Mouse (Mus musculus): ENCODE measurements around the gene Adamts15. TPM values are rescaled to one million over a fixed set of nuclear protein-coding genes. Genes with fewer than 3 reads are reported as not detected.

Gene Adamts15
- polyA plus RNA-seq, 1 experiment from 2014 or later, result 9.6 TPM

DNA sequence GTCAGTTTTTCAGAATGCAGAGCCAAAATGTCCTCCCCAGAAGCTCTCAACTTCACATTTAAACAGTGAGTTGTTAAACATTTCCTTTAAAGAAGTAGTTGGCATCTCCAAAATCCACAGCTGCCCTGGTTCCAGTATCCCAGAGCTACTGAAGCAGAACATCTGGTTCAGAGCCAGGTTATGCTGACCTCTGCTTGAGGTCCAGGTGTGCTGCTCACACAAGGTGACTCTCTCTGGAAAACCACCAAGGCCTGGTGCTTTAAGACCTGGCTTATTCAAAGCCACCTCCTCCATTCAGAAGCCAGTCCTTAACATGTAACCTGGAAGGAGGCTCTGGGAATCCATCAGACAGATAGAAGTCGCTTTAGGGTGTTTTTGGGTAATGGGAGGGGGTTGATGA lies 23.0 kb upstream of the Adamts15 start:
- Histone ChIP-seq H3K27ac (no peak overlapping the region), H3K27me3 (peaks cover 61% of the 10 kb centered on the region), H3K9me3 (replicated peaks) (no peaks in the 10 kb centered on the region), H3K9ac (no peak overlapping the region), H3K4me1 (peaks cover 11% of the 10 kb centered on the region), H3K4me3 (no peak overlapping the region), H3K36me3 (no peaks in the 10 kb centered on the region), H3K4me2 (replicated peaks) (no peak overlapping the region)
- no peak for ATAC-seq (ENCODE audit: low FRiP score)
- 68% methylated on average over 1 of the region's 1 CpGs for WGBS

DNA sequence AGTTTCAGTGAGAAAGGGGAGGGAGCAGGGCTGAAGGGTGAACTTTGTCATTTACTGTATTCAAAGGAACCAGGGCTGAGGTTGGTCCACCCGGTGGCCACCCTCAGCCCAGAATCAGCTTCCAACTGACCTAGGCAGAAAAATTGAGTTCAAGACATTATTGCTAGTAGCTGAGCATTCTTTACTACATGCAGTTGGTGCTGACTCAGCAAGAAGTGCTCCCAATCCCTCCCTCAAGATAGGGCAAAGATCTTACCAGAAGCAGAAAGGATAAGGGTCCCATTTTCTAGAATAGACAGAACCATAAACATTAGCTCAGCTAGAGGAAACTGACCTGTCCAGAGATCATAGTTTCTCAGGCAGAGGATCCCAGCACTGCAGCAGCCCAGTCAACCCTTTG lies 22.0 kb upstream of the Adamts15 start:
- Histone ChIP-seq H3K9ac (no peak overlapping the region), H3K4me3 (peak overlapping the region; percentile 56; the same call in 1 of the 2 replicates), H3K4me1 (peaks cover 11% of the 10 kb centered on the region), H3K36me3 (no peaks in the 10 kb centered on the region), H3K27me3 (peaks cover 63% of the 10 kb centered on the region), H3K27ac (no peak overlapping the region), H3K9me3 (replicated peaks) (no peaks in the 10 kb centered on the region), H3K4me2 (replicated peaks) (peak overlapping the region; percentile 95)
- no peak for ATAC-seq (ENCODE audit: low FRiP score)
- 12% methylated on average over 1 of the region's 1 CpGs for WGBS

DNA sequence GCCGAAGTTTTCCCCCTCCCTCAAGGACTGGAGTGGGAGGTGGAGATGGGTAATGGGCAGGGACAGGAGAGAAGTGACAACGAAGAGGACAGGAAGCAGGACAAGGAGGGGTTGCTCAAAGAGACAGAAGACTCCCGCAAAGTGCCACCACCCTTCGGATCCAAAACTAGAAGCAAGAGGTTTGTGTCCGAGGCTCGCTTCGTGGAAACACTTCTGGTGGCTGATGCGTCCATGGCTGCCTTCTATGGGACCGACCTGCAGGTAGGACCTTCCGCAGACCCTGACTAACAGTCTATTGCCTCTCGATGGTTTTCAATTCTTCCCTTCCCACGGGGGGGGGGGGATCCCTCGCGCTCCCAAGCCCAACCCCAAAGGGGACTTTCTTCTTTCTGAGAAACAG lies 21.1 kb upstream of the Adamts15 start:
- peak overlapping the region; percentile 56 for H3K4me3 ChIP-seq
- no peaks in the 10 kb centered on the region for H3K9me3 ChIP-seq (replicated peaks)
- H3K36me3 ChIP-seq, result no peaks in the 10 kb centered on the region
- no peak for ATAC-seq (ENCODE audit: low FRiP score)
- H3K4me1 ChIP-seq, result peaks cover 11% of the 10 kb centered on the region
- no peak overlapping the region for H3K27ac ChIP-seq
- H3K4me2 ChIP-seq (replicated peaks), result peak overlapping the region; percentile 95
- peak overlapping the region; percentile 58 for H3K9ac ChIP-seq
- H3K27me3 ChIP-seq, result peaks cover 65% of the 10 kb centered on the region
- WGBS, result under 1% methylated on average over 14 of the region's 14 CpGs

DNA sequence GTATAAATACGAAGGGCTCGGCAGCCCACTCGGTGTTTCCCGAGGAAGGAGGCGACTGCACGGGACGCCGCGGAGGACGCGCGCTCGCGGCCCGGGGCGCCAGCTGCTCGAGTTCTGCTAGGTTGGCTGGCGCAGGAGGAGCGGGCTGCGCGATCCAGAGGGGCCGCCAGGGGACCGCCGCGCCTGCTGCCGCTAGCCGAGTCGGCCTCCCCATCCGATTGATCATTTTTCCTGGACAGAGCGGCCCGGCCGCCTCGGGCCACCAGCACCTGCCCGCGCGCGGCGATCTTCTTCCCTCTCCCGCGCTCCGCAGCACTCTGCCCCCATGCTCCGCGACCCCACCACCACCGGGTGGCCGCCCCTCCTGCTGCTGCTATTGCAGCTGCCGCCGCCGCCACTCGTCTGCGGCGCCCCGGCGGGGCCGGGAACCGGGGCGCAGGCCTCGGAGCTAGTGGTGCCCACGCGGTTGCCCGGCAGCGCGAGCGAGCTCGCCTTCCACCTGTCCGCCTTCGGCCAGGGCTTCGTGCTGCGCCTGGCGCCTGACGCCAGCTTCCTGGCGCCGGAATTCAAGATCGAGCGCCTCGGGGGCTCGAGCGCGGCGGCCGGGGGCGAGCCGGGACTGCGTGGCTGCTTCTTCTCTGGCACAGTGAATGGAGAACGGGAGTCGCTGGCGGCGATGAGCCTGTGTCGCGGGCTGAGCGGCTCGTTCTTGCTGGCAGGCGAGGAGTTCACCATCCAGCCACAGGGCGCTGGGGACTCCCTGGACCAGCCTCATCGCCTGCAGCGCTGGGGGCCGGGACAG lies 20.5 kb upstream of the Adamts15 start, which contains the start of gene Adamts8:
Gene Adamts8, plus strand, starts transcription at position 51 of the 802 bp plus-strand sequence.
- WGBS, result under 1% methylated on average over 79 of the region's 96 CpGs
- H3K27me3 ChIP-seq, result peaks cover 65% of the 10 kb centered on the region

DNA sequence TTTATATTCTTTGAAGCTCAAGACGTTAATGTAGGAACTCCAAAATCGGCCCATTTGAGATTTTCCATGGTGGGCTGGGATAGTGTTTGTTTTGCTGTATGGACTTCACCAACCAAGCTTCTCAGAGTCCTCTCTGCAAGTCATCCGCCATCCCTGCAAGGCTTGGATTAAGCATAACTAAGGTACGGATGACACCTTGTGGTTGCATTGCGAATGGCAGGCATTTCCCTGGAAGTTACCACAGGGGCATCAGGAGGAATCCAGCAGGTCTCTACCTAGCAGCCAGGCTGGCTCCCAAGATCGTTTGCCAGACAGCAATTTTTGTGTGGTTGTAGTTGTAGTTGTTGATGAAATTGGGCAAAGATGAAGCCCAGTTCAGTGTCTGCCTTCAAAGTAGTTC lies 18.1 kb upstream of the Adamts15 start:
- Histone ChIP-seq H3K4me1 (peaks cover 11% of the 10 kb centered on the region), H3K4me2 (replicated peaks) (no peak overlapping the region), H3K36me3 (no peaks in the 10 kb centered on the region), H3K27ac (no peak overlapping the region), H3K4me3 (no peak overlapping the region), H3K9ac (no peak overlapping the region), H3K27me3 (peaks cover 51% of the 10 kb centered on the region), H3K9me3 (replicated peaks) (no peaks in the 10 kb centered on the region)
- 8% methylated on average over 6 of the region's 6 CpGs for WGBS
- ATAC-seq (ENCODE audit: low FRiP score), result peak; percentile 30; the same call in 1 of the 2 replicates

More for the DNA sequence above, 20.5 kb upstream of the Adamts15 start, which contains the start of gene Adamts8:
- Histone ChIP-seq H3K4me3 (peak within 1 kb of the TSS; percentile 56), H3K36me3 (no peaks in the 10 kb centered on the region), H3K4me1 (peaks cover 11% of the 10 kb centered on the region), H3K9me3 (replicated peaks) (no peaks in the 10 kb centered on the region), H3K9ac (peak within 1 kb of the TSS; percentile 58), H3K27ac (no peak within 1 kb of the TSS), H3K4me2 (replicated peaks) (peak within 1 kb of the TSS; percentile 95)
- peak; percentile 88 for ATAC-seq (ENCODE audit: low FRiP score)

DNA sequence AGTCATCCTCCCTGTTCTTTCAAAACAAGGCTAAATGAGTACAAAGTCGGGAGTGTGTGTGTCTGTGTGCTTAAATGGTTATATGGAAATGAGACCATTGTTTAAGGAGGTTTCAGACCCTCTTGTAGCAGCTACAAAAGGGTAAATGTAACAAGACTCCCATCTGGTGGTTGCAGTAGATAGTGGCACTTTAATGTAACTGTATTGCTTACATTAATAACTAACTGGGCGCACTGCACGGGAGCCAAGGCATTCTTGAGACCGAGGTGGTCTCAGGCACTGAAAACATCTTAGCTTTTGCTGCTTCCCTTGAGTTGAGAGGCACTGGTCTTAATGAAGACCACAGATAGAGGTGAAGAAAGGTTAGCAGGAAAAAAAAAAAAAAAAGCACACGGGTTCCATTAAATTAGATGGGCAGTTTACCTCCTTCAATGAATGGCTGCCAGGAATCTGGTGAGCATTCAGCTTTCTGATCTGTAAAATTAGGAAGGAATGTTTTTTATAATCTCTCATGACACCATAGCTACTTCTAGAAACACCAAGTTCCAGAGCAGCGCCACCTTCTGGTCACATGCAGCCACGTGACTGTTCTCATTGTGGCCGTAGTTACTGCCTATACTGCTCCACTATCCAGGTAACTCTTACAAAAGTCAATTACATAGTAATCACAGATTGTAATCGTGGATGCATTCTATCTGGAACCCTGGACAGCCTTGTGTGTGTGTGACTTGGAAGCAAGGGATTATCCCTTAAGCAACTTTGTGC lies 14.6 kb upstream of the Adamts15 start:
- peaks cover 20% of the 10 kb centered on the region for H3K27me3 ChIP-seq
- ATAC-seq (ENCODE audit: low FRiP score), result peak; percentile 73
- no peak overlapping the region for H3K27ac ChIP-seq
- no peaks in the 10 kb centered on the region for H3K9me3 ChIP-seq (replicated peaks)
- 35% methylated on average over 9 of the region's 9 CpGs for whole genome bisulfite sequencing
- no peak overlapping the region for H3K9ac ChIP-seq
- 0 out of 2 replicates have a peak overlapping the region, but pooled peaks have one; percentile 15 for H3K4me2 ChIP-seq (replicated peaks)
- no peaks in the 10 kb centered on the region for H3K4me1 ChIP-seq
- H3K4me3 ChIP-seq, result no peak overlapping the region
- no peaks in the 10 kb centered on the region for H3K36me3 ChIP-seq

DNA sequence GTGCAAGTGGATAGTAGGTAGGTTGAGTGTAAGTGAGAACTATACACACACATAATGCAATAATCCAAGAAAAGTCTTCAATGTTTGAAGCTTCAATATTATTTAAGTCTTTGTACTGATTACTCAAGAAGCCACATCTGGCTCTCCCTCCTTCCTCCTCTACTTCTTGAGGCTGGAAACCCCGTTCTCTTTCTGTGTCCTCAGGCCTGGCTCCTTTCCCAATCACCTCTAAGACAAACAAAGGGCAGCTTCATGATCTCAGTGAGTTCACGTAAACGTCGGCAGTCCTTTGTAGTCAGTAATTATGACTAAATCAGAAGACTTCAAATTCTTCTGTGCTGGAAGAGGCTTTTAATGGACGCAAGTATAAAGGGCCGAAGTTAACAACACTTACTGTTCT lies 12.6 kb upstream of the Adamts15 start:
- no peak overlapping the region for H3K9ac ChIP-seq
- H3K4me3 ChIP-seq, result no peak overlapping the region
- H3K4me1 ChIP-seq, result no peaks in the 10 kb centered on the region
- peaks cover 4% of the 10 kb centered on the region; the same call in 1 of the 2 replicates for H3K27me3 ChIP-seq
- no peak overlapping the region for H3K4me2 ChIP-seq (replicated peaks)
- 79% methylated on average over 6 of the region's 6 CpGs for WGBS
- H3K36me3 ChIP-seq, result no peaks in the 10 kb centered on the region
- no peak for ATAC-seq (ENCODE audit: low FRiP score)
- no peaks in the 10 kb centered on the region for H3K9me3 ChIP-seq (replicated peaks)
- no peak overlapping the region for H3K27ac ChIP-seq

DNA sequence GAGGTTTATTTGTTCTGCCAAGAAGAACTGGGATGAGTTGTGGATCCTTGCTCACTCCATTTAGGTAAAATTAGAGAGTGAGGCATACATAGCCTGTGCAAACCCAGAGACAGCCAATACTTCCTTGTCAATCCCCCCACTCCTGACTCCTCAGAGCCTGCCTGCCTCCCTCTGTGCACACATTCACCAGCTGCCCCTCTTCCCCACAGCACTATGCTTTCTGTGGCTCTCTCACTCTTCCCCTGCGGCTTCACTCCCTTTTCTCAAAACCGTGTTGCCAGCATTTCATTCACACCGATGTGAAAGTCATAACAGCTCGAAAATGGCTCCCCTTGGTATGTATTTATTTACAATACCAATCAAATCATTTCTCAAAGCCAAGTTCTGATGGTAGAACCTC lies 10.1 kb upstream of the Adamts15 start:
- no peak overlapping the region for H3K9ac ChIP-seq
- H3K9me3 ChIP-seq (replicated peaks), result no peaks in the 10 kb centered on the region
- H3K4me3 ChIP-seq, result no peak overlapping the region
- ATAC-seq (ENCODE audit: low FRiP score), result no peak
- H3K27me3 ChIP-seq, result no peaks in the 10 kb centered on the region; the same call in 1 of the 2 replicates
- H3K4me1 ChIP-seq, result no peaks in the 10 kb centered on the region
- no peak overlapping the region for H3K27ac ChIP-seq
- 79% methylated on average over 4 of the region's 4 CpGs for WGBS
- H3K36me3 ChIP-seq, result no peaks in the 10 kb centered on the region
- no peak overlapping the region for H3K4me2 ChIP-seq (replicated peaks)

DNA sequence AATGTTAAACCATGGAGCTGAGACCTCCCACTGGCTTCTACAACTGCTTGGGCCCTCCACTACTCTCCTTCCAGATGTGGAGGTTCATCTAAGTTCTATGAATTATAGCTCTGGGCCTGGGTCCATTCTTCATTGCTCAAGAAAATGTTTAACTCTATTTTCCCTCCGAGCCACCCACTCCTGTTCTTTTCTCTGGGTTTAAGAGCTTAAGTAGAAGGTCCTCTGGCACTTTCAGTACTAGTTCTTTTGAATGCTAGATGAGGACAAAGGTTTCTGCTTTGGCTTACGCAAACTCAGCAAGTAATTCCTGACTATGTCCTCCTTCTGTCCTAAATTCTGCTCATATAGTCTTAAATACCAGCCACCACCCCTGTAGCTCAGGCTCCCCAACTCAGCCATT lies 6.5 kb upstream of the Adamts15 start:
- H3K4me1 ChIP-seq, result no peaks in the 10 kb centered on the region
- no peak overlapping the region for H3K4me2 ChIP-seq (replicated peaks)
- H3K9ac ChIP-seq, result no peak overlapping the region
- no peak overlapping the region for H3K27ac ChIP-seq
- no peaks in the 10 kb centered on the region for H3K9me3 ChIP-seq (replicated peaks)
- H3K27me3 ChIP-seq, result no peaks in the 10 kb centered on the region; the same call in 1 of the 2 replicates
- no peaks in the 10 kb centered on the region for H3K36me3 ChIP-seq
- H3K4me3 ChIP-seq, result no peak overlapping the region
- no peak for ATAC-seq (ENCODE audit: low FRiP score)
- WGBS, result 95% methylated on average over 2 of the region's 2 CpGs

DNA sequence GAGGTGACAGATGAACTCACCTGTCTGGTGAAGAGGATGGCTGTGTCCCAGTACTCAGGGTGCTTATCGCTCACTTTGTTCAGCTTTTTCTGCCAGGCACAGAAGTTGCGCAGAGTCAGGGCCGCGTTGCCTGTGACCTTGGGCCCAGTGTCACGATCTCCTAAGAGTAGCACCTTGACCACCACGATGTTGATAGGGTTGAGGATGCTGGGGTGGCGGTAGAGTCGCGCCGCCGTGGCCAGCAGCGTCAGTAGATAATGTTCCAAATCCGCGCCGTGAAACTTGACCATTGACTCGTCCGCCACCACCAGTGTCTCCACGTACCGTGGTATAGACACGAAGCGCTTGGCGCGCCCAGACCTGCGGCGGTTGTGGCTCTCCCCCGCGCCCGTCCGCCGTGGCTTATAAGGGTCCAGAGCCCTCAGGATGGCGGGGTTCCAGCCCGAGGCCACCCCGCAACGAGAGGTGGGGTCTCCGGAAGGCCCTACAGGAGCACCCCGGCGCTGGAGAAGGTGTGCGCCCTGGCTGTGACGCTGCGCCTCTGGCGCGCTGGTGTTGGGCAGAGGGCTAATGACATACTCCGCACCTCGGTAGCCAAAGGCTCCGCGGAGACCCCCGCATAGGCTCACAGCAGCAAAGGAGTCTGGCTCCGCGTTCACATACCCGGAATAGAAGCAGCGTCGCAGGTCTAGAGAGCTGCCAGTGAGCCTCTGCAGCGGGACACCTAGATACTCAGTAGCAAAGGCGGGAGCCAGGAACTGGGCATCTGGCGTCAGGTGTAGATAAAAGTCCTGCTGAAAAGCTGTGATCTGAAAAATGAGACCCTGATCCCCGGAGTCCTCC lies 770 bp downstream of the Adamts15 start:
- Histone ChIP-seq H3K4me2 (replicated peaks) (peak overlapping the region; percentile 96), H3K4me3 (peak overlapping the region; percentile 51), H3K9me3 (replicated peaks) (no peaks in the 10 kb centered on the region), H3K36me3 (no peaks in the 10 kb centered on the region), H3K4me1 (peaks cover 18% of the 10 kb centered on the region), H3K27me3 (peaks cover 44% of the 10 kb centered on the region), H3K27ac (no peak overlapping the region), H3K9ac (peak overlapping the region; percentile 54)
- ATAC-seq (ENCODE audit: low FRiP score), result peak; percentile 42
- 6% methylated on average over 56 of the region's 56 CpGs for WGBS

DNA sequence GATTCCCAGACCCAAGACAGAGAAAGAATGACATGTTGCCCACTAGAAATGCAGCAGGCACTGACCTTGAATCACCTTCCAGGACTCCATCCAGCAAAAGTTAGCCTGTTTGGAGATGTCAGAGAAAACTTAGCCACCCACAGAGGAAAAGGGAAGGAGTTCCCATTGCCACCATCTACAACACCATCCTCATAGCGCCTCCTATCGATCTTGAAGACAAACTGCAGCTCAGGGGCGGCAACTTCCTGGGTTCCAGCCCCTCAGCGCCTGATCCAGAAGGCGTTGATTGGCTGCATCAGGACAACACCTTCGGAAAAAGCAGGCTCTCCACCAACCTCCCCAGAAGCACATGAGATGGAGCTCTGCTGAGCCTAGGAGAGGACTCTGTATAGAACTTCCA lies 1.5 kb downstream of the Adamts15 start:
- no peaks in the 10 kb centered on the region for H3K9me3 ChIP-seq (replicated peaks)
- no peak overlapping the region for H3K9ac ChIP-seq
- H3K4me1 ChIP-seq, result peaks cover 18% of the 10 kb centered on the region
- H3K27ac ChIP-seq, result no peak overlapping the region
- peaks cover 44% of the 10 kb centered on the region for H3K27me3 ChIP-seq
- no peak for ATAC-seq (ENCODE audit: low FRiP score)
- no peak overlapping the region; the same call in 1 of the 2 replicates for H3K4me2 ChIP-seq (replicated peaks)
- H3K4me3 ChIP-seq, result no peak overlapping the region
- no peaks in the 10 kb centered on the region for H3K36me3 ChIP-seq
- WGBS, result 29% methylated on average over 6 of the region's 6 CpGs

DNA sequence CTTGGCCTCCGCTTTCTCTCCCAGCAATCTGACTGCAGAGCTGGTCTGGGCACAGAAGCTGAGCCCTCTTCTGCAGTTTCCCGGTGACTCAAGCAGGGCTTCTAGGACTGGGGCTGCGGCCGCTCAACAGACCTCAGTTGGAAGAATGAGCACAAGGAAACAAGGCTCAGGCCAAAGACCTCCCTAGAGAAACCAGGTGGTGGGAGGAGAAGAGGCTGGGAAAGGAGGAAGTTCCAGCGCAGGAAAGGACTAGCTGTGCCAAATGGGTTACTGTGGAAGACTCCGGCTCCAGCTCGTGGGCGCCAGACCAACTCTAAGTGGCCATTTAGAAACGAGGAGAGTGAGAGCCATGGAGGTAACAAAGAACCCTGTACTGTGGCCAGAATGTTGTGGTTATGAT lies 2.6 kb downstream of the Adamts15 start:
- Histone ChIP-seq H3K4me3 (no peak overlapping the region), H3K9me3 (replicated peaks) (no peaks in the 10 kb centered on the region), H3K4me2 (replicated peaks) (no peak overlapping the region), H3K9ac (no peak overlapping the region), H3K27me3 (peaks cover 44% of the 10 kb centered on the region), H3K4me1 (peaks cover 18% of the 10 kb centered on the region), H3K27ac (no peak overlapping the region), H3K36me3 (no peaks in the 10 kb centered on the region)
- 87% methylated on average over 9 of the region's 9 CpGs for WGBS
- no peak for ATAC-seq (ENCODE audit: low FRiP score)

Data from hindbrain, embryonic 12.5 days (tissue).